Mouse (Mus musculus): Measurements from ENCODE around the gene E2f3. TPM values are rescaled to one million over a fixed set of nuclear protein-coding genes. Genes with fewer than 3 reads are reported as not detected.

E2f3 gene
- total and polyA plus RNA-seq, 2 experiments from 2014 or later: 3.5 to 11.3 TPM

- no peak for TF ChIP-seq CTCF (IDR thresholded peaks at IDR 0.05; ENCODE audit: low read depth)
- Histone ChIP-seq H3K4me3 (ENCODE audit: low read depth, low read length) (no peak overlapping the region), H3K4me1 (ENCODE audit: insufficient read depth) (0 out of 2 replicates have a peak, but pooled peaks cover 4% of the 10 kb centered on the region), H3K9me3 (ENCODE audit: low read length) (no peaks in the 10 kb centered on the region), H3K27ac (ENCODE audit: low read depth, low read length) (no peak overlapping the region), H3K36me3 (ENCODE audit: insufficient read depth) (no peaks in the 10 kb centered on the region), H3K27me3 (ENCODE audit: insufficient read depth, low read length) (no peaks in the 10 kb centered on the region), H3K4me2 (ENCODE audit: low read depth) (no peak overlapping the region), H3K9ac (no peak overlapping the region)
- ATAC-seq (peak; percentile 79), DNase-seq (peak; percentile 33)
- WGBS: 76% methylated on average over 8 of the region's 8 CpGs
Measured at GRCm38 (mm10) chr13:30014576-30014975, 28.7 kb upstream of the E2f3 start.

DNA sequence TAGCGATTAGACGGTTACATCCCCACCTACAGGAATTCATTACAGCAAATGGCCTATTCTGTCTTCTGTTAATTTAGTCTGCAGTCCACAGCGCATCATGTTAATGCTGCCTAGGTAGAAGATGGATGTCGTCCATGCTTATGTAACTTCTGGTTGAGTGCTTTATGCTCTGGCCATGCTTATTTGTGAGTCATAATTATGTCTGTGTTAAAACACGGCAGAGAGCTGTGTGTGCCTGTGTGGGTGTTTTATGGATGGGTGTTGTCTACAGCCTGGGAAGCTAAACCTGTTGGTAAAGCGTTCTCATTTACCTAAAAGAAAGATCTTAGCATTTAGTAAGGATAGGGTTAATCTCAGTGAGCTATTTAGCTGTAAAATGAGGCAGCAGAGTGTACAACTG is 26.4 kb upstream of the E2f3 start:
- H3K9ac ChIP-seq: no peak overlapping the region
- no peak overlapping the region for H3K4me3 ChIP-seq (ENCODE audit: low read depth, low read length)
- no peak for DNase-seq
- no peak for ATAC-seq
- 0 out of 2 replicates have a peak, but pooled peaks cover 4% of the 10 kb centered on the region for H3K4me1 ChIP-seq (ENCODE audit: insufficient read depth)
- H3K36me3 ChIP-seq (ENCODE audit: insufficient read depth): no peaks in the 10 kb centered on the region
- H3K9me3 ChIP-seq (ENCODE audit: low read length): no peaks in the 10 kb centered on the region
- TF ChIP-seq CTCF (IDR thresholded peaks at IDR 0.05; ENCODE audit: low read depth): no peak
- H3K27me3 ChIP-seq (ENCODE audit: insufficient read depth, low read length): no peaks in the 10 kb centered on the region
- WGBS: 79% methylated on average over 6 of the region's 6 CpGs
- no peak overlapping the region for H3K4me2 ChIP-seq (ENCODE audit: low read depth)
- no peak overlapping the region for H3K27ac ChIP-seq (ENCODE audit: low read depth, low read length)

DNA sequence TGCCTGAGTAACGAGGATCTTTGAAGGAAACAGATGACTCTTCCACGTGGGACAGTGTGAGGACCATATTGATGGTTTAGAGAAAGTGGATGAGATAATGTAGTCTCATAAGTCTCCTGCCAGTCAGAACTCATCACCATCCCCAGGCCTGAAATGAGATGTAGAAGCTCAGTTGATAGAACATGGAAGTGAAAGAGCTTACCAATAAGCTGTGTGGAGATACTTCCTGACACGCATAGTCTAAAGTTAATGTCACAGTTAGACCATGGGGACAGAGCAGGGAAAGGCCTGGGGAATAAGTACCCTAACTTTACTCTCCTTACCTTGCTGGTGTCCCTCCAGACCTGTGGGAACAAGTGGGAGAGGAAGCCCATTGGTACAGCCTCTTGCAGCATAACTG is 22.9 kb upstream of the E2f3 start:
- TF ChIP-seq CTCF (IDR thresholded peaks at IDR 0.05; ENCODE audit: low read depth): no peak
- H3K4me3 ChIP-seq (ENCODE audit: low read depth, low read length): no peak overlapping the region
- H3K27ac ChIP-seq (ENCODE audit: low read depth, low read length): no peak overlapping the region
- WGBS: 80% methylated on average over 3 of the region's 3 CpGs
- no peak overlapping the region for H3K9ac ChIP-seq
- H3K4me2 ChIP-seq (ENCODE audit: low read depth): no peak overlapping the region
- DNase-seq (no peak), ATAC-seq (no peak)
- H3K27me3 ChIP-seq (ENCODE audit: insufficient read depth, low read length): no peaks in the 10 kb centered on the region
- no peaks in the 10 kb centered on the region for H3K36me3 ChIP-seq (ENCODE audit: insufficient read depth)
- H3K4me1 ChIP-seq (ENCODE audit: insufficient read depth): 0 out of 2 replicates have a peak, but pooled peaks cover 4% of the 10 kb centered on the region
- H3K9me3 ChIP-seq (ENCODE audit: low read length): no peaks in the 10 kb centered on the region

GRCm38 (mm10) chr13:30005422-30005821 is 19.6 kb upstream of the E2f3 start:
- TF ChIP-seq CTCF (IDR thresholded peaks at IDR 0.05; ENCODE audit: low read depth): no peak
- Histone ChIP-seq H3K27me3 (ENCODE audit: insufficient read depth, low read length) (no peaks in the 10 kb centered on the region), H3K9me3 (ENCODE audit: low read length) (no peaks in the 10 kb centered on the region), H3K9ac (no peak overlapping the region), H3K4me3 (ENCODE audit: low read depth, low read length) (no peak overlapping the region), H3K36me3 (ENCODE audit: insufficient read depth) (no peaks in the 10 kb centered on the region), H3K4me1 (ENCODE audit: insufficient read depth) (no peaks in the 10 kb centered on the region), H3K27ac (ENCODE audit: low read depth, low read length) (no peak overlapping the region), H3K4me2 (ENCODE audit: low read depth) (no peak overlapping the region)
- no peak for ATAC-seq
- no peak for DNase-seq
- 87% methylated on average over 3 of the region's 3 CpGs for whole genome bisulfite sequencing

- DNase-seq: no peak
- Histone ChIP-seq H3K4me2 (ENCODE audit: low read depth) (no peak overlapping the region), H3K9ac (no peak overlapping the region), H3K27me3 (ENCODE audit: insufficient read depth, low read length) (no peaks in the 10 kb centered on the region), H3K36me3 (ENCODE audit: insufficient read depth) (no peaks in the 10 kb centered on the region), H3K4me1 (ENCODE audit: insufficient read depth) (no peaks in the 10 kb centered on the region), H3K9me3 (ENCODE audit: low read length) (no peaks in the 10 kb centered on the region), H3K27ac (ENCODE audit: low read depth, low read length) (no peak overlapping the region), H3K4me3 (ENCODE audit: low read depth, low read length) (no peak overlapping the region)
- ATAC-seq: no peak
- TF ChIP-seq CTCF (IDR thresholded peaks at IDR 0.05; ENCODE audit: low read depth): no peak
- 91% methylated on average over 5 of the region's 5 CpGs for WGBS
Measured at GRCm38 (mm10) chr13:30004849-30005248, 19.0 kb upstream of the E2f3 start.

DNA sequence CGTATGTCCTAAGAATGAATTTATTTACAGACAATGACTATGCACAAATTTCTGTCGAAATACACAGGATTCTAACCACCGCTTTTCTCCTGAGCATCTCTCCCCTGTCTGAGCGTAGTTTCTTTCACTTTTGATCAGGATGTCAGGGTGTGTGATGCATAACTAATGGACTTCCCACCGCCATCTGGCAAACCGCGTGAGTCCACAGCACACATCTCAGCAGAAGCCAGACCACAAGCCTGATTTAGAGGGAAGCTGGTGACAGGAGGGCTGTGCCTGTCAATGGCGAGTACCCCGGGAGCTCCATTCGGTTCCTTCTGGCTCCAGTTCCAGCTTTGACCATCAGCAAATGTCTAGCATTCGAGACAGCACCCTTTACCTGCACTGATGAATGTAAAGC is 17.3 kb upstream of the E2f3 start:
- no peak for ATAC-seq

GRCm38 (mm10) chr13:30001041-30001440 is 15.2 kb upstream of the E2f3 start:
- no peak for ATAC-seq
- 67% methylated on average over 5 of the region's 5 CpGs for WGBS
- H3K4me2 ChIP-seq (ENCODE audit: low read depth): no peak overlapping the region

More for the DNA sequence above, 17.3 kb upstream of the E2f3 start:
- H3K27me3 ChIP-seq (ENCODE audit: insufficient read depth, low read length): no peaks in the 10 kb centered on the region
- H3K36me3 ChIP-seq (ENCODE audit: insufficient read depth): no peaks in the 10 kb centered on the region
- no peak overlapping the region for H3K9ac ChIP-seq
- no peaks in the 10 kb centered on the region for H3K9me3 ChIP-seq (ENCODE audit: low read length)
- H3K4me3 ChIP-seq (ENCODE audit: low read depth, low read length): no peak overlapping the region
- no peaks in the 10 kb centered on the region for H3K4me1 ChIP-seq (ENCODE audit: insufficient read depth)
- no peak for TF ChIP-seq CTCF (IDR thresholded peaks at IDR 0.05; ENCODE audit: low read depth)
- no peak overlapping the region for H3K4me2 ChIP-seq (ENCODE audit: low read depth)
- H3K27ac ChIP-seq (ENCODE audit: low read depth, low read length): no peak overlapping the region
- DNase-seq: no peak
- WGBS: 64% methylated on average over 11 of the region's 11 CpGs

More at GRCm38 (mm10) chr13:30001041-30001440, 15.2 kb upstream of the E2f3 start:
- no peak overlapping the region for H3K4me3 ChIP-seq (ENCODE audit: low read depth, low read length)
- no peaks in the 10 kb centered on the region for H3K9me3 ChIP-seq (ENCODE audit: low read length)
- no peak overlapping the region for H3K9ac ChIP-seq
- TF ChIP-seq CTCF (IDR thresholded peaks at IDR 0.05; ENCODE audit: low read depth): no peak
- H3K27ac ChIP-seq (ENCODE audit: low read depth, low read length): no peak overlapping the region
- no peaks in the 10 kb centered on the region for H3K36me3 ChIP-seq (ENCODE audit: insufficient read depth)
- no peak for DNase-seq
- no peaks in the 10 kb centered on the region for H3K4me1 ChIP-seq (ENCODE audit: insufficient read depth)
- H3K27me3 ChIP-seq (ENCODE audit: insufficient read depth, low read length): no peaks in the 10 kb centered on the region
